Mouse (Mus musculus): Measurements from ENCODE around the gene Cemip. TPM values are rescaled to one million over a fixed set of nuclear protein-coding genes. Genes with fewer than 3 reads are reported as not detected.

Cemip gene
- total and polyA plus RNA-seq, 3 experiments = 0.12 to 0.14 TPM; not detected in 1

- Histone ChIP-seq H3K4me3 (no peak overlapping the region), H3K27ac (no peak overlapping the region), H3K36me3 (ENCODE audit: control insufficient read depth, insufficient read depth, low read length) (no peaks in the 10 kb centered on the region), H3K9ac (ENCODE audit: low read depth, low read length) (no peak overlapping the region), H3K27me3 (ENCODE audit: control insufficient read depth, insufficient read depth, low read length) (no peaks in the 10 kb centered on the region; the same call in 1 of the 2 replicates), H3K4me1 (ENCODE audit: control insufficient read depth, insufficient read depth, low read length) (no peaks in the 10 kb centered on the region), H3K79me2 (replicated peaks; ENCODE audit: control insufficient read depth, insufficient read depth, low read length) (no peaks in the 10 kb centered on the region)
- DNase-seq = peak; percentile 64 to 78
- 5% methylated on average over 4 of the region's 4 CpGs for WGBS
- intact Hi-C loops (cut with DNase I) = loop anchor here (1.0 kb wide), 2 partner anchors 183 to 267 kb away; no protein-coding TSS in a partner anchor
- TF ChIP-seq EP300 (IDR thresholded peaks at IDR 0.05; ENCODE audit: insufficient read depth, low read depth, low read length) (no peak), CTCF (IDR thresholded peaks at IDR 0.05) (peak; percentile 86)
Observed at GRCm38 (mm10) chr7:84088971-84089370, 2.7 kb upstream of the Cemip start.

- no peak overlapping the region for H3K27ac ChIP-seq
- H3K36me3 ChIP-seq (ENCODE audit: control insufficient read depth, insufficient read depth, low read length) = no peaks in the 10 kb centered on the region
- WGBS = 64% methylated on average over 3 of the region's 3 CpGs
- no peaks in the 10 kb centered on the region; the same call in 1 of the 2 replicates for H3K27me3 ChIP-seq (ENCODE audit: control insufficient read depth, insufficient read depth, low read length)
- TF ChIP-seq CTCF (IDR thresholded peaks at IDR 0.05) (no peak), EP300 (IDR thresholded peaks at IDR 0.05; ENCODE audit: insufficient read depth, low read depth, low read length) (no peak), POLR2A (IDR thresholded peaks at IDR 0.05; ENCODE audit: insufficient read depth, low read depth, low read length) (no peak)
- H3K4me3 ChIP-seq = no peak overlapping the region
- intact Hi-C loops (cut with DNase I) = no loop called here
- no peaks in the 10 kb centered on the region for H3K4me1 ChIP-seq (ENCODE audit: control insufficient read depth, insufficient read depth, low read length)
- no peak overlapping the region for H3K9ac ChIP-seq (ENCODE audit: low read depth, low read length)
- H3K79me2 ChIP-seq (replicated peaks; ENCODE audit: control insufficient read depth, insufficient read depth, low read length) = no peaks in the 10 kb centered on the region
- DNase-seq = no peak
Observed at GRCm38 (mm10) chr7:84088191-84088590, 1.9 kb upstream of the Cemip start.

DNA sequence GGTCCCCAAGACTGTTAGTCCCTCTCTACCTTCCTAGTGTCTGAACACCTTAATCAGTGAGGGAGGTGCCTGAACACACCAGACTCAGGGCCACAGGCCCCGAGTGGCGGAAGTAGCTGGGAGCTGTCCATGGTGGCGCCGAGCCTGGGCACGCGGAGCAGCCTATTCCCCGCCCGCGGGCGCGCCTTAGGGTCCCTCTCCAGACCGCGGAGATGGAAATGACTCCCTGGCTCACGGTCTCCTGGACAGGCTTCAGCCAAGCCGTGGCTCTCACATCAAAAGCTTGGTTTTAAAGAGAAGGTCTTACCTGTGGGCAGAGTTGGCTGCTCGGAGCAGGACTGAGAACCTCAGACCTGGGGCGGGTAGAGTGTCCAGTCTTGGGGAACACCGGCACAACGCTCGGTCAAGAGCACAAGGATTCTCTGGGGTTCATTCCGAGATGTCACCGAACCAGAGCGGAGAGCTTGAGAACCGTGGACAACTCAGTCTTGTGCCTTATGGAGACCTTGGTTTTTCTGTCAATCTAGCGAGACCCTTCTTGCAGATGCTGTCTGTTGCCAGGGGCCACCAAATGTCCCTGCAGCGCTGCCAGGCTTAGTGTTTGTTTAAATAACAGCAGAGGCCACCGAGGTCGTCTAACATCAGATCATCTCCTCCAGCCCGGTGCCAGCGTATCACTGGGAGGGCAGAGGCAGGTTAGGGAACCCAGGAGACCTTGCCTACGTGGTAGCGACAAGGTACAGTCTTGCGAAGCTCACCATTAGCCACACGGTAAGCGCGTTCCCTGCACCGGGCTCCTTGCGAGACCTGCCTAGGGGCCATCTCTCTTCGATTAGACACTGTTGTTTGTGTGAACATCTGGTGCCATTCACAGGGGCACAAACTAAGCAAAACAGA, 1.0 kb downstream of the Cemip start:
- TF ChIP-seq EP300 (IDR thresholded peaks at IDR 0.05; ENCODE audit: insufficient read depth, low read depth, low read length) = no peak
- TF ChIP-seq CTCF (IDR thresholded peaks at IDR 0.05) = no peak
- no peak for TF ChIP-seq POLR2A (IDR thresholded peaks at IDR 0.05; ENCODE audit: insufficient read depth, low read depth, low read length)
- H3K36me3 ChIP-seq (ENCODE audit: control insufficient read depth, insufficient read depth, low read length) = no peaks in the 10 kb centered on the region
- WGBS = 7% methylated on average over 39 of the region's 39 CpGs
- no peak overlapping the region for H3K9ac ChIP-seq (ENCODE audit: low read depth, low read length)
- H3K27ac ChIP-seq = no peak overlapping the region
- intact Hi-C loops (cut with DNase I) = no loop called here
- DNase-seq = peak; percentile 23 to 63
- H3K4me1 ChIP-seq (ENCODE audit: control insufficient read depth, insufficient read depth, low read length) = no peaks in the 10 kb centered on the region
- no peak overlapping the region for H3K4me3 ChIP-seq
- H3K27me3 ChIP-seq (ENCODE audit: control insufficient read depth, insufficient read depth, low read length) = no peaks in the 10 kb centered on the region; the same call in 1 of the 2 replicates
- no peaks in the 10 kb centered on the region for H3K79me2 ChIP-seq (replicated peaks; ENCODE audit: control insufficient read depth, insufficient read depth, low read length)

DNA sequence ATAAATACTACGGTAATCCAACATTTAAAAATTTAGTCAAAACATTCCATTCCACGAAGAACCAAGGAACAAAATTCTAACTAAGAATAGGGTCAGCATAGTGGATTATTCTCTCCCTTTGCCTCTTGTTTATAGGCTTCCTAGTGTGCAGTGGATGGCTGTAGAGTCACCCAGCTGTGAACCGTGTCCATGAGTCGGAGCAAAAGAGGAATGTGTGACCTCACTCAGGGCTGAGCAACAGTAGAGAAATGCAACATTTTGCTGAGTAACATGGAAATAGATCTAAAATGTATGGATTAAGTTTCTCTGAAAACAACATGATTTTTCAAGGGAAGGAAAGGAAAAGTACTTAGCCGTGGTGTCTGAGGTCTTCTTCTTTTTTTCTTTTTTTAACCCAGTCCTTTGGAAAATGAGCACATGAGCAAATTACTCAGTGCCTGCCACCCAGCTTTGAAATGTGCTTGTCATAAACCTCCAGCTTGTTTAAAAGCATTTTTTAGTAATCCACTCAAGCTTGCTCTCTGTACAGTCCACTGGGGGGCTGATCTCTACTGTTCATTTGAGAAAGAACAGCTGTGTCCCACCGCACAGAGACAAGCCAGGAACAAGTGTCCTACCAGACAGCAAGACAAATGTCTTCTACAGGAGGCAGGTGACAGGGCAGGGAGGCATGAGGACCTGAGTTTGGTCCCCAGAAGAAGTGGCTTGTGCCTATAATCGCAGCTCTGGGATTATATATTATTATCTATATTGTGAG, 8.9 kb downstream of the Cemip start:
- no peaks in the 10 kb centered on the region for H3K79me2 ChIP-seq (replicated peaks; ENCODE audit: control insufficient read depth, insufficient read depth, low read length)
- no peaks in the 10 kb centered on the region for H3K27me3 ChIP-seq (ENCODE audit: control insufficient read depth, insufficient read depth, low read length)
- no peak overlapping the region for H3K9ac ChIP-seq (ENCODE audit: low read depth, low read length)
- H3K4me3 ChIP-seq = no peak overlapping the region
- no peaks in the 10 kb centered on the region for H3K4me1 ChIP-seq (ENCODE audit: control insufficient read depth, insufficient read depth, low read length)
- no peaks in the 10 kb centered on the region for H3K36me3 ChIP-seq (ENCODE audit: control insufficient read depth, insufficient read depth, low read length)
- TF ChIP-seq POLR2A (IDR thresholded peaks at IDR 0.05; ENCODE audit: insufficient read depth, low read depth, low read length) = no peak
- no peak for TF ChIP-seq CTCF (IDR thresholded peaks at IDR 0.05)
- TF ChIP-seq EP300 (IDR thresholded peaks at IDR 0.05; ENCODE audit: insufficient read depth, low read depth, low read length) = no peak
- no peak for DNase-seq
- WGBS = 66% methylated on average over 7 of the region's 7 CpGs
- H3K27ac ChIP-seq = no peak overlapping the region
- intact Hi-C loops (cut with DNase I) = no loop called here

- Histone ChIP-seq H3K36me3 (ENCODE audit: control insufficient read depth, insufficient read depth, low read length) (no peaks in the 10 kb centered on the region), H3K9ac (ENCODE audit: low read depth, low read length) (no peak overlapping the region), H3K4me3 (no peak overlapping the region), H3K4me1 (ENCODE audit: control insufficient read depth, insufficient read depth, low read length) (no peaks in the 10 kb centered on the region), H3K79me2 (replicated peaks; ENCODE audit: control insufficient read depth, insufficient read depth, low read length) (no peaks in the 10 kb centered on the region), H3K27ac (no peak overlapping the region), H3K27me3 (ENCODE audit: control insufficient read depth, insufficient read depth, low read length) (no peaks in the 10 kb centered on the region)
- DNase-seq = no peak
- TF ChIP-seq POLR2A (IDR thresholded peaks at IDR 0.05; ENCODE audit: insufficient read depth, low read depth, low read length) (no peak), EP300 (IDR thresholded peaks at IDR 0.05; ENCODE audit: insufficient read depth, low read depth, low read length) (no peak), CTCF (IDR thresholded peaks at IDR 0.05) (no peak)
- 39% methylated on average over 8 of the region's 8 CpGs for WGBS
- intact Hi-C loops (cut with DNase I) = no loop called here
Observed at GRCm38 (mm10) chr7:84074266-84074665, 12.0 kb downstream of the Cemip start.
